Mouse (Mus musculus) CH12.LX (cell line): ENCODE data around the gene Gabrr2. TPM values are rescaled to one million over a fixed set of nuclear protein-coding genes. Genes with fewer than 3 reads are reported as not detected.

Source experiments
- DNase-seq: peaks from one replicate; pipeline ENCODE4 v3.0.0-alpha.2; 2013; ENCODE audit errors: extremely low read depth
- H3K27ac ChIP-seq: 2 replicates; pipeline ENCODE4 v1.5.1; 2012; ENCODE audit warnings: low read depth, mild to moderate bottlenecking, control low read depth, moderate library complexity; ENCODE audit not compliant: insufficient read depth
- H3K27me3 ChIP-seq: replicated peaks from 2 replicates; pipeline ENCODE3; 2012; ENCODE audit warnings: inconsistent platforms
- H3K36me3 ChIP-seq, 2 experiments: replicated peaks in 1 of 2; 2 replicates each; pipeline versions ENCODE3 to v1.6.1; 2012; ENCODE audit warnings: inconsistent platforms in 1 of 2, low read length in 1 of 2, mild to moderate bottlenecking in 1 of 2, mixed read lengths in 1 of 2, moderate library complexity in 1 of 2; ENCODE audit not compliant: control insufficient read depth in 1 of 2, insufficient read depth in 1 of 2
- H3K4me1 ChIP-seq, 2 experiments: 2 replicates each; pipeline ENCODE4 v1.6.1; 2012; ENCODE audit warnings: inconsistent platforms in 1 of 2, moderate library complexity in 1 of 2; ENCODE audit not compliant: insufficient read depth in 2 of 2, control insufficient read depth in 1 of 2
- H3K4me2 ChIP-seq: 2 replicates; pipeline ENCODE4 v1.6.1; 2012; ENCODE audit warnings: low read depth, mild to moderate bottlenecking, control low read depth; ENCODE audit not compliant: poor library complexity, insufficient read depth, severe bottlenecking
- H3K4me3 ChIP-seq, 3 experiments: fragments of 150-350 bp in 1 of 3; sonication (generic) in 1 of 3; replicated peaks in 1 of 3; 2 replicates each; pipeline versions ENCODE3 to v1.5.1; 2011 to 2012; ENCODE audit warnings: low read depth in 2 of 3, low read length in 2 of 3, mild to moderate bottlenecking in 2 of 3, moderate library complexity in 2 of 3, control low read depth in 1 of 3, improper control_type of control experiment in 1 of 3, inconsistent platforms in 1 of 3, mixed read lengths in 1 of 3; ENCODE audit not compliant: poor library complexity in 1 of 3
- H3K79me2 ChIP-seq: replicated peaks from 2 replicates; pipeline ENCODE4 v1.6.1; 2012; ENCODE audit warnings: mild to moderate bottlenecking, moderate library complexity; ENCODE audit not compliant: control insufficient read depth, poor library complexity, insufficient read depth, severe bottlenecking; ENCODE audit errors: extremely low read depth
- H3K9ac ChIP-seq: 2 replicates; pipeline ENCODE4 v1.6.1; 2012; ENCODE audit warnings: low read depth, mild to moderate bottlenecking, control low read depth, moderate library complexity; ENCODE audit not compliant: insufficient read depth
- H3K9me3 ChIP-seq: replicated peaks from 2 replicates; pipeline ENCODE3; 2012; ENCODE audit warnings: low read length, inconsistent platforms, mixed read lengths
- CHD1 ChIP-seq: IDR thresholded peaks from 2 replicates; pipeline ENCODE4 v1.6.1; 2012; ENCODE audit warnings: low read depth, low read length, improper control_type of control experiment, inconsistent platforms
- CHD2 ChIP-seq: IDR thresholded peaks from 2 replicates; pipeline ENCODE4 v1.6.1; 2011; ENCODE audit warnings: low read length, improper control_type of control experiment
- CTCF ChIP-seq, 2 experiments: IDR thresholded peaks in 1 of 2; conservative IDR thresholded peaks in 1 of 2; 2 replicates each; pipeline ENCODE4 v1.5.1; 2011 to 2012; ENCODE audit warnings: low read depth in 2 of 2, low read length in 2 of 2, improper control_type of control experiment in 1 of 2, inconsistent platforms in 1 of 2, mild to moderate bottlenecking in 1 of 2, moderate library complexity in 1 of 2
- E2F4 ChIP-seq: IDR thresholded peaks from 2 replicates; pipeline ENCODE4 v1.6.1; 2011; ENCODE audit warnings: low read depth, low read length, improper control_type of control experiment; ENCODE audit not compliant: insufficient replicate concordance
- ELF1 ChIP-seq: IDR thresholded peaks from 2 replicates; pipeline ENCODE4 v1.6.1; 2014; ENCODE audit warnings: low read depth, mild to moderate bottlenecking, inconsistent platforms, low read length, improper control_type of control experiment
- EP300 ChIP-seq: IDR thresholded peaks from 2 replicates; pipeline ENCODE4 v1.6.1; 2011; ENCODE audit warnings: low read length, improper control_type of control experiment
- ETS1 ChIP-seq: conservative IDR thresholded peaks from 2 replicates; pipeline ENCODE4 v1.6.1; 2012; ENCODE audit warnings: low read depth, mild to moderate bottlenecking, inconsistent platforms, low read length, improper control_type of control experiment, moderate library complexity
- GABPA ChIP-seq: IDR thresholded peaks from 2 replicates; pipeline ENCODE4 v1.6.1; 2012; ENCODE audit warnings: low read depth, low read length, improper control_type of control experiment, inconsistent platforms; ENCODE audit not compliant: insufficient replicate concordance
- HCFC1 ChIP-seq: IDR thresholded peaks from 2 replicates; pipeline ENCODE4 v1.6.1; 2012; ENCODE audit warnings: low read depth, mild to moderate bottlenecking, inconsistent platforms, low read length, improper control_type of control experiment
- IRF4 ChIP-seq: IDR thresholded peaks from 2 replicates; pipeline ENCODE4 v1.6.1; 2014; ENCODE audit warnings: low read depth, mild to moderate bottlenecking, inconsistent platforms, low read length, improper control_type of control experiment
- JUN ChIP-seq: IDR thresholded peaks from 2 replicates; pipeline ENCODE4 v1.6.1; 2011; ENCODE audit warnings: low read depth, mild to moderate bottlenecking, low read length, improper control_type of control experiment, moderate library complexity; ENCODE audit not compliant: insufficient read depth
- JUND ChIP-seq: conservative IDR thresholded peaks from 2 replicates; pipeline ENCODE4 v1.6.1; 2011; ENCODE audit warnings: low read depth, low read length, improper control_type of control experiment
- KAT2A ChIP-seq: IDR thresholded peaks from 2 replicates; pipeline ENCODE4 v1.6.1; 2012; ENCODE audit warnings: low read length, improper control_type of control experiment, inconsistent platforms; ENCODE audit not compliant: insufficient replicate concordance
- MAFK ChIP-seq: IDR thresholded peaks from 2 replicates; pipeline ENCODE4 v1.6.1; 2011; ENCODE audit warnings: low read length, improper control_type of control experiment; ENCODE audit not compliant: insufficient replicate concordance
- MAX ChIP-seq: IDR thresholded peaks from 2 replicates; pipeline ENCODE4 v1.6.1; 2011; ENCODE audit warnings: low read length, improper control_type of control experiment
- MAZ ChIP-seq: IDR thresholded peaks from 2 replicates; pipeline ENCODE4 v1.6.1; 2012; ENCODE audit warnings: low read depth, mild to moderate bottlenecking, inconsistent platforms, low read length, improper control_type of control experiment, moderate library complexity
- MEF2A ChIP-seq: IDR thresholded peaks from 2 replicates; pipeline ENCODE4 v1.6.1; 2014; ENCODE audit warnings: low read depth, mild to moderate bottlenecking, inconsistent platforms, low read length, improper control_type of control experiment, borderline replicate concordance
- MXI1 ChIP-seq: IDR thresholded peaks from 2 replicates; pipeline ENCODE4 v1.6.1; 2011; ENCODE audit warnings: mild to moderate bottlenecking, low read depth, low read length, improper control_type of control experiment
- MYC ChIP-seq: IDR thresholded peaks from 2 replicates; pipeline ENCODE4 v1.6.1; 2011; ENCODE audit warnings: low read depth, mild to moderate bottlenecking, improper control_type of control experiment, low read length
- NELFE ChIP-seq: IDR thresholded peaks from 2 replicates; pipeline ENCODE4 v1.6.1; 2011; ENCODE audit warnings: low read depth, low read length, improper control_type of control experiment
- NRF1 ChIP-seq: IDR thresholded peaks from 2 replicates; pipeline ENCODE4 v1.6.1; 2014; ENCODE audit warnings: low read depth, mild to moderate bottlenecking, inconsistent platforms, low read length, improper control_type of control experiment, moderate library complexity
- PAX5 ChIP-seq: IDR thresholded peaks from 2 replicates; pipeline ENCODE4 v1.6.1; 2012; ENCODE audit warnings: low read length, inconsistent platforms, mixed read lengths
- POLR2A ChIP-seq: IDR thresholded peaks from 2 replicates; pipeline ENCODE4 v1.6.1; 2011; ENCODE audit warnings: low read depth, mild to moderate bottlenecking, improper control_type of control experiment, low read length
- POLR2AphosphoS2 ChIP-seq: IDR thresholded peaks from 2 replicates; pipeline ENCODE4 v1.6.1; 2011; ENCODE audit warnings: low read depth, low read length, improper control_type of control experiment
- RAD21 ChIP-seq: IDR thresholded peaks from 2 replicates; pipeline ENCODE4 v1.6.1; 2011; ENCODE audit warnings: low read depth, mild to moderate bottlenecking, low read length, improper control_type of control experiment, moderate library complexity
- SIN3A ChIP-seq: IDR thresholded peaks from 2 replicates; pipeline ENCODE4 v1.6.1; 2012; ENCODE audit warnings: low read length, improper control_type of control experiment, inconsistent platforms
- SMC3 ChIP-seq: IDR thresholded peaks from 2 replicates; pipeline ENCODE4 v1.6.1; 2011; ENCODE audit warnings: low read depth, low read length, improper control_type of control experiment
- TBP ChIP-seq: conservative IDR thresholded peaks from 2 replicates; pipeline ENCODE4 v1.6.1; 2011; ENCODE audit warnings: low read depth, low read length, improper control_type of control experiment
- TCF12 ChIP-seq: IDR thresholded peaks from 2 replicates; pipeline ENCODE4 v1.6.1; 2014; ENCODE audit warnings: low read depth, mild to moderate bottlenecking, inconsistent platforms, low read length, improper control_type of control experiment
- UBTF ChIP-seq: IDR thresholded peaks from 2 replicates; pipeline ENCODE4 v1.6.1; 2012; ENCODE audit warnings: low read depth, mild to moderate bottlenecking, inconsistent platforms, low read length, improper control_type of control experiment, moderate library complexity
- USF1 ChIP-seq: IDR thresholded peaks from 2 replicates; pipeline ENCODE4 v1.6.1; 2014; ENCODE audit warnings: low read depth, mild to moderate bottlenecking, inconsistent platforms, low read length, improper control_type of control experiment
- USF2 ChIP-seq: conservative IDR thresholded peaks from 2 replicates; pipeline ENCODE4 v1.6.1; 2011; ENCODE audit warnings: low read depth, low read length, improper control_type of control experiment
- ZC3H11A ChIP-seq: IDR thresholded peaks from 2 replicates; pipeline ENCODE4 v1.6.1; 2012; ENCODE audit warnings: low read depth, mild to moderate bottlenecking, inconsistent platforms, low read length, improper control_type of control experiment
- ZKSCAN1 ChIP-seq: IDR thresholded peaks from 2 replicates; pipeline ENCODE4 v1.6.1; 2012; ENCODE audit warnings: low read depth, inconsistent platforms, low read length, improper control_type of control experiment, borderline replicate concordance
- ZMIZ1 ChIP-seq: IDR thresholded peaks from 2 replicates; pipeline ENCODE4 v1.6.1; 2012; ENCODE audit warnings: low read depth, mild to moderate bottlenecking, inconsistent platforms, low read length, improper control_type of control experiment
- ZNF384 ChIP-seq: IDR thresholded peaks from 2 replicates; pipeline ENCODE4 v1.6.1; 2012; ENCODE audit warnings: low read depth, low read length, improper control_type of control experiment, inconsistent platforms
- dilution Hi-C: fragments of 300-500 bp; cut with MboI; formaldehyde crosslinking; loops from 2 replicates; pipeline ENCODE4 v1.14.3; 2020; ENCODE audit warnings: low sequenced_read_pairs; ENCODE audit not compliant: extremely low pct_unique_long_range_greater_than_20kb, extremely low pct_ligation_motif_present
- in situ Hi-C: fragments of 300-500 bp; cut with MboI; formaldehyde crosslinking; loops from 3 replicates; pipeline ENCODE4 v1.14.3; 2019; ENCODE audit warnings: low sequenced_read_pairs, low pct_ligation_motif_present, low pct_unique_long_range_greater_than_20kb, mixed read lengths
- polyA plus RNA-seq: library from polyadenylated mRNA; unstranded; fragments of >175 nt; gene quantifications from 2 replicates; pipeline ENCODE4 v1.2.1, GENCODE M21; 2012; ENCODE audit warnings: low read depth; ENCODE audit not compliant: insufficient read length
- total RNA-seq, 2 experiments: library from RNA; depleted of rRNA; stranded (reverse); fragments of 300-350 nt in 1 of 2; fragments of >200 nt in 1 of 2; gene quantifications; 2 replicates each; pipeline ENCODE4 v1.2.3; 2012 to 2014

The Gabrr2 gene
- total and polyA plus RNA-seq, 3 experiments = 0.42 to 0.59 TPM; not detected in 1

DNA sequence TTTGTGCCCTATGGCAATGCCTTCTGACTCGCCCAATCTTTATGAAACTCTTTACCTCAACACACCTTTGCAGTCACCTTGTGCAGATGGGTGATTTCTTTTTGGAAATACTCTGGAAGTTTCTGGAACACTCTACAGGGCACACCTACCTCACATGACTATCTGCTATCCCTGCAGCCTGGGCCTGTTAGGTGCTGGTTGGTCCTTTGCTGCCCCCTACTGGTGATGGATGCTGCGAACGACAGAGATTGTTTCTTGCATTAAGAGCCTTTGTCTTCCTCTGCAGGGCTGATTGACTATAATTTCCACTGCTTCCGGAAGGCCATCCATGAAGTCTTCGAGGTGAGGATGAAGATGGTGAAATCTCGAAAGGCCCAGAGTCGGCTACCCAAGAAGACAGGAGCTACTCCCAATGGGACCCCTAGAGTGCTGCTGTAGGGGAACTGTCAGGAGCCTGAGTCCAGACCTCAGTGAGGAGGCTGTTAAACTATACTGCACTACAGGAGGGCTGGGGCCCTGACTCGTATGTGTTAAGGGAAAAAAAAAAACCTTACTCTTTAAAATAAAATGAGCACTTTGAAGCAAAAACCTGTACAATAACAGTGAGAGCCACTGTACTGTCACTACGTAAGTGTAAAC is 44.3 kb upstream of the Gabrr2 start (continued):
- TF ChIP-seq JUN (no peak), SMC3 (peak; percentile 87), MAX (no peak), GABPA (no peak), MAZ (no peak), SIN3A (no peak), HCFC1 (no peak)

DNA sequence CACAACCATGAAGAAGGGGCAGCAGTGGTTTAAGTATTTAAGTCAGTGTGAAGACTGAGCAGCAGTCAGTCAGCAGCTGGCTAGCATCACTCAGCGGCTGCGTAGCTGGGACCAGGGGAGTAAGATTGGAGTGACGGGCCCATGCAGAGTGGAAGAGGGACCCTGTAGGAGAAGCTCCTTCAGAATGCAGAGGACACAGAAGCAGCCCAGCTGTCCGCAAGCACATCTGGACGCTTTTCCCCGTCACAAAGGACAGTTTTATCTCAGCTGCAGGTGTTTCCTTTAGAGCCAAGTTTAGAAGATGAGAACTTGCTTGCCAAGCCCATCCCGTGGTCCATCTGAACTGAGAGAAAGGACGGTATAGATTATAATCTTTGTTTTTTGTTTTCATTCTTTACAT is 38.4 kb upstream of the Gabrr2 start:
- H3K4me2 ChIP-seq = peak overlapping the region; percentile 93
- H3K9ac ChIP-seq = peak overlapping the region; percentile 70
- no peaks in the 10 kb centered on the region for H3K27me3 ChIP-seq
- peaks cover 17 to 25% of the 10 kb centered on the region in 2 experiments for H3K36me3 ChIP-seq
- H3K4me1 ChIP-seq = peaks cover 13 to 46% of the 10 kb centered on the region in 2 experiments
- peaks cover 4% of the 10 kb centered on the region for H3K9me3 ChIP-seq
- H3K79me2 ChIP-seq = peaks cover 4% of the 10 kb centered on the region; the same call in 1 of the 2 replicates
- H3K4me3 ChIP-seq = peak overlapping the region in 1 of 3 experiments; percentile 24
- in situ Hi-C loops = loop anchor here (10.0 kb wide), 1 partner anchor 90 kb away; no protein-coding TSS in a partner anchor
- dilution Hi-C loops = no loop called here
- DNase-seq = peak; percentile 62
- peak overlapping the region; percentile 86 for H3K27ac ChIP-seq
- TF ChIP-seq MXI1 (no peak), JUND (no peak), EP300 (peak; percentile 81), MYC (no peak), NELFE (no peak), CTCF (conservative IDR thresholded peaks at IDR 0.05 in 1 of 2, IDR thresholded peaks at IDR 0.05 in 1 of 2; ENCODE audit: low read depth in 2 of 2, low read length in 2 of 2) (no peak), KAT2A (no peak), ZKSCAN1 (no peak), JUN (no peak), NRF1 (peak; percentile 50; the same call in 1 of the 2 replicates), POLR2AphosphoS2 (no peak), TBP (no peak), CHD2 (no peak), IRF4 (peak; percentile 64), RAD21 (no peak), UBTF (no peak), MAFK (no peak), ZNF384 (no peak), ETS1 (peak; percentile 75), ZC3H11A (no peak), ZMIZ1 (no peak), HCFC1 (no peak), MAZ (no peak), MAX (0 out of 2 replicates have a peak, but pooled peaks have one; percentile 5), CHD1 (no peak), USF1 (no peak), E2F4 (no peak), TCF12 (peak; percentile 97), SIN3A (no peak), MEF2A (peak; percentile 90), POLR2A (peak; percentile 15; the same call in 1 of the 2 replicates), PAX5 (no peak), USF2 (no peak), SMC3 (no peak), ELF1 (no peak)
